Mouse (Mus musculus) brain, embryonic 14.5 days (tissue): ENCODE data around the gene Zic4.

ENCODE experiments used
- CTCF ChIP-seq: fragments of 200-500 bp; IDR thresholded peaks from 2 replicates; pipeline ENCODE4 v1.5.1; 2012; ENCODE audit warnings: inconsistent platforms, mild to moderate bottlenecking, moderate library complexity, borderline replicate concordance; ENCODE audit not compliant: insufficient read depth, insufficient read length; ENCODE audit errors: extremely low read depth
- POLR2A ChIP-seq: fragments of 200-500 bp; IDR thresholded peaks from 2 replicates; pipeline ENCODE4 v1.6.1; 2012; ENCODE audit warnings: mild to moderate bottlenecking, inconsistent platforms, borderline replicate concordance; ENCODE audit not compliant: poor library complexity, insufficient read depth, insufficient read length, severe bottlenecking; ENCODE audit errors: extremely low read depth

- no peak for TF ChIP-seq POLR2A
- no peak for TF ChIP-seq CTCF
Measured at GRCm38 (mm10) chr9:91384693-91385560, 22.7 kb downstream of the Zic4 start.
